Mouse (Mus musculus): Measurements from ENCODE around the gene Taf5l.
A peak's percentile ranks its signal among the peaks of the same experiment; 100 is the strongest.
"Not testable (repeated sequence)": the region's sequence is repeated elsewhere in the genome, so short reads cannot be mapped to it uniquely, and the experiment has no call there.

The Taf5l gene

GRCm38 (mm10) chr8:124011989-124012586, 9.1 kb downstream of the Taf5l start:
- no peak for DNase-seq

DNA sequence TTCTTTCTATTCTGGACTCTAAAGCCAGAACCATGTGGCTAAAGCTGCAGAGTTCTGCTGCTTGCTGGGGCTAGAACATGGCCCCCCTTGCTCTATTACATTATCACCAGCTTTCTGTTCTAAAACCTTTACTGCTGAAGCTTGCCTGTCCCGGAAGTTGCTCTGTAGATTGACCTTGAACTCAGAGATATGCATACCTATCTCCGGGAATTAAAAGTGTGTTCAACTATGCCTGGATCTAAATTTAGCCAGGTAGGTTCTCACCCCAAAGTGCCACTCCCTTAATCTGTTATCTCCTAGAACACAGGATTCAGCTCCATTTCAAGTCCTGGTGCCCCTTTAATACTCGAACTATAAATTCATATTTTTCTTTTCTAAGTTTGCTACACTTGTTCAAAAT, 9.6 kb downstream of the Taf5l start:
- no peak for DNase-seq

DNA sequence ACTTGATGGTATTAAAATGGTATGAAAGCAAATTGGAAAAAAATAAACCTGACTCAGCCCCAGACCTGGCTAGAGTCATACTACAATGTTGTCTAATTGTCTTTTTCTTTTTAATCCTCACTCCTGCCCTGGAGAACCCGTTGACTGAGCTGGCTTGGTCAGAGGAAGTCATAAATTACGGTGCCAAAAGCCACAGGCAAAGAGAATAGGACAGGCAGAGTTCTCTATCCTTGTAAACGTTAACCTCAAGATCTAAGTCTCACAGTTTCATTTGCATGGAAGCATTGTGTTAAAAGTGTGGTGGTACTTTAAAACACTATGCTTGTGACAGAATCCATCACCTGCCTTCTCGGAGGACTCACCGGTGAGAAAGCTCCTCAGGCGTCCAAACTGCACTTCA, 13.4 kb downstream of the Taf5l start:
- no peak for DNase-seq

DNA sequence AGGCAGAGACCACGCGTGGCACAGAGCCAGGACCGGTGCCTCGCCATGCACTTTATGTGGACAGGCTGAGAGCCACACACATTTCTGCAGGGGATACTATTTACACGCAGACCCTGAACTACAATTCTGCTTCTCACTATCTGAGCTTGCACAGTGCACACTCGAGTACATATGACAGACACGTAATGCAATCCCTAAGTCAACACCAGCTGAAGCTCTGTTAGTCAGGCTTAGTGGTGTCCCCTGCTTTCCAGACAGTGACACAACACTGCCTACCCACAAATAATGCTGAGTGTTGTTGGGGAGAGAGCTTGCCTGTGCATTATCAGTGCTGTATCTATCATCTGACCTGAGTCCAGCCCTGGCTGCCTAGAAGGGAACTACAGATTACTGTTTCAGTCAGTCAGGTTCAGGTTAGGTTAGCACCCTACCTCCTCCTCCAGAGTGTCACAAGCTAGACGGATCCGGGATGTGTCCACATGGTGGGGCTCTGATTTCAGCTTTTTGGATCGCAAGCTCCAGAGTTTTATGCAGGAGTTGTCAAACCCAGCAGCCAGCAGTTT, 18.6 kb downstream of the Taf5l start:
- DNase-seq, result peak; percentile 87

- DNase-seq, result peak; percentile 92
Observed at GRCm38 (mm10) chr8:123999568-123999967, 21.6 kb downstream of the Taf5l start.

DNA sequence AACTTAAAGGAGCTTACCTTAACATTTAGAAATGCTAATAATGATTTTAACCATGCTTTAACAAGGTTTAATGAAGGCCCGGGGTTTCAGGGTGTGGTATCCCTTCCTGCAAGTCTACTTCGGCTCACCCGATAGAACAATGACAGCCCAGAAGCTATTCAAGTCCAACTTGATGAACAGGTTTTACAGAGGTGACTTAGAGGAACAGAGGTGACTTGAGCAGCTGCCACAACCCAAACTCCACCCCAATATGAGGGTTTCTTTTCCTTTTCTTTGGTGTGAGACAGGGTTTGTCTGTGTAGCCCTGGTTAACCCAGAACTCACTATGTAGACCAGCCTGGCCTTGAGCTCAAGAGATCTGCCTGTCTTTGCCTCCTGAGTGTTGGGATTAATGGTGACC, 27.2 kb downstream of the Taf5l start:
- DNase-seq, result no peak

DNA sequence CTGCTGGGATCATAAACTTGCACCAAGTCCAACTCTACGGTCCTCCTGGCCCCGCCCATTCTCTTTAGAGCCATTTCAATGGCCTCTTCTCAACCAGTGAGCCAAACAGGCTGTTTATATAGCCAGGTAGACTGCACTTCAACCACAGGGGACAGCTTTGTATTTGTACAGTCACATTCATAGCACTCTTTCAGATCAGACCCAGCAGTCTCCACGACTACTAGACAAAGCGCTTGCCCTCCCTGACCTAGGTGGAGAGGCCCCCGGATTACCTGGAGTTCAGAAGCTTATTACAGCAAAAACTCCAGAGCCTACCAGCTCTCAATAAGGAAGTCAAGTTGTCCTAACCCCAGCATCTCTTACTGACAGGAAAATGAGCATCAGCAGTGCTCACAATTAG, 27.6 kb downstream of the Taf5l start:
- DNase-seq, result no peak

- no peak for DNase-seq
Observed at GRCm38 (mm10) chr8:123992587-123992986, 28.6 kb downstream of the Taf5l start.

GRCm38 (mm10) chr8:123990277-123991049, 30.7 kb downstream of the Taf5l start:
- DNase-seq, result no peak

- DNase-seq, result no peak
Observed at GRCm38 (mm10) chr8:123989128-123989527, 32.1 kb downstream of the Taf5l start.

DNA sequence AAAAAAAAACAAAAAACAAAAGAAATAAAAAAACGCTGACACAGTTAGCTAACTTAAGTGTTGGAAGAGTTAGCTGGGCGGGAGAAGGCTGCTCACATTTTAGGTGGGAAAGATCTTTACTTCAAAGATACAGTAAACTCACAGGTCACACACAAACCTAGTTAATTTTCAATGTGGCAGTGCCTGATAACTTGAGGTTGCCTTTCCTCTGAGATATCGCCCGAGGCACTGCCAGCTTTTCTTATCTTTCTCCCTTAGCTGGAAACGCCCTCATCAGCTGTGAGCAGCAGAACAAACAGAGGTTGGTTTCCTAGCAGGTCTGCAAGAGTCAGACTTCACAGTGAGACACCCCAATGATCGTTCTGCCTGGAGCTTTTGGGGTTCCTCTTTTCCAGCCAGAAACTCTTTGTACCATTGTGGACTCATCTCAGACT, 32.6 kb downstream of the Taf5l start:
- peak; percentile 92 for DNase-seq

DNA sequence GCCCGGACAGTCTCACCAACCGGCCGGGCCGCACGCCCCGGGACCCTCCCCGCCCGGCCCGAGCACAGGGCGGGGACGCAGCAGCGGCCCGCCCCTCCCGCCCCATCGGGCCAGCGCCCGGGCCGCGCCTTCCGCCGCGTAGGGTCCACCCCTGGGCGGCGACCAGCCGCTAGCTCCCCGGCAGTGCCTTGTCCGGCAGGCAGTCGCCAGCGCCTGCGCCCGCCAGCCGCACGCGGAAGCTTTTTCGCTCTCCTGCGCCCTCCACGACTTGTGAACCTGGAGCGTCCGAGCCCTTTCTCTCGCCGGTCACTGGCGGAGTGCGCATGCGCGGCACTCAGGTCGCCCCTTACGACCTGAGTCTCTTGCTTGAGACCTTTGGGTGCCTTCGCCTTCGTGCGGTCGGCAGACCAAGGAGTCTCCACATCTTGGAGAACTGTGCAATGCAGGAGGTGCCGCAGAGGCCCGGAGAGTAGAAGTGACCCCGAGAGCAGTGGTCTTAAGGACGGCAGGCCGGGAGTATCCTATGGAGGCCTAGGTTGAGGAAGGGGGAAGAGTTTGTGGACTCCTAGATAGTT, 38.3 kb downstream of the Taf5l start, which contains the start of gene Abcb10:
Abcb10 (minus strand) TSS at position 297 of the 575 bp plus-strand sequence.
- peak; percentile 100 for DNase-seq

- no peak for DNase-seq
Observed at GRCm38 (mm10) chr8:123982291-123982793, 38.9 kb downstream of the Taf5l start.

GRCm38 (mm10) chr8:123981674-123982073, 39.5 kb downstream of the Taf5l start:
- peak; percentile 87 for DNase-seq

DNA sequence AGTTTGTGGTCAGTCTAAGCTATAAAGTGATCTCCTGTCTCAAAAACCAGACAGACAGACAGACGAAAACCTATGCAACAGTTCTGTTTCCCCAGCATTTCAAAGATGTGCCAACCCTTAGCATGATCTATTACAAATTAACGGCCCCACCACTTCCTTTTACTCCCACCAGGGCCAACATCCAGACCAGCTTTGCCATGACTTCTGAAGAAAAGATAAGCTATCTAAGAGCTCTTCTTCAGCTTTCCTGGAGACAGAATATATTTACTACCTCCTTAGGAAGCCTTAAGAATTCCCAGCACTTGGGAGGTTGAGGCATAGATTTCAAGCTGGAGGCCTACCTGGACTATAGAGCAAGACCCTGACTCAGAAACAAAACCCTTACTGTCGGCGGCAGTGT, 41.0 kb downstream of the Taf5l start:
- no peak for DNase-seq

- DNase-seq, result no peak
Observed at GRCm38 (mm10) chr8:123978926-123979325, 42.3 kb downstream of the Taf5l start.

DNA sequence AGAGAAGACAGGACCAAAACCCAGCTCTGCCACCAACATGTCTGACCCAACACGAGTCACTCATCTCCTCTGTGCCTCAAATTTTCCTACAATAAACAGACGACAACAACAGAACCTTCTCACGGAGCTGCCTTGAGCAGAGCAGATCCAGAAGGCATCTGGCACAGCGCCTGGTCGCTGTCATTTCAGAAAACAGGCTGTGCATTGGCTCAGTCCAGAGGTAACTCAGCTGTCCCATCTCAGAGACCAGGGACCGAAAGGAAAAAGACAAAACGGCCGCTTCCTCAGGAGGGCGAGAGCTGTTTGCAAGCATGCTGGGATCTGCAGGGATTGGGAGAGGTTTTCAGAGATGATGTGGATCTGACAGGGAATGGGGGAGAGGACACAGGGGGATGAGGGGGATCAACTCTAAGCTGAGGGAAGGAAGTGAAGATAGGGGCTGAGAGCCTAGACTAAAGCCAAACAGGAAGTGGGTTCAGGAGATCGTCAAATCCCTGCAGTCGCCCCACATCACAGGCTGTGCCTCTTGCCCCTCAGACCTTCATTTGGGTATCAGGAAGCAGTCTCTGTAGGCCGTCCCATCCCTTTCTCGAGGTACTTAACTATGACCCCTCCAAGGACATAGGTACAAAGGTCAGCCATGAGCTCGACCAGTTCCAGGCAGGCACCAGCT, 42.9 kb downstream of the Taf5l start:
- DNase-seq, result peak; percentile 96

- DNase-seq, result no peak
Observed at GRCm38 (mm10) chr8:123977499-123977898, 43.7 kb downstream of the Taf5l start.

DNA sequence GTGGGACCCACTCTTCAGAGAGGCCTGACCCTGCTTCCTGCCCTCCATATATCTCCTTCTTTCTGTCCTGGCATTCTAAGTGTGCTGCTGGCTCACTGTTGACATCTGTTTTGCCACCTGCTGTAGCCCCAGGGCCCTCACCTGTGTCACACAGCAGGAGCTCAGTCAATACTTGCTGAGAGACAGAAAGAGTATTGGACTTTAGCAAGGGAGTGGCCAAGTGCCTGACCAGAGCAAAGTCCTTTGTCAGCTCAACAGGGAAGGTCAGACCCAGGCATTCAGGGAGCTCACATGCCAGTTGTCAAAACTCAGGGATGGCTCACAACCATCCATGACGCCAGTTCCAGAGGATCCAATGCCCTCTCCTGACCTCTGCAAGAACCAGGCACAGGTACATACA, 47.7 kb downstream of the Taf5l start:
- DNase-seq, result no peak

DNA sequence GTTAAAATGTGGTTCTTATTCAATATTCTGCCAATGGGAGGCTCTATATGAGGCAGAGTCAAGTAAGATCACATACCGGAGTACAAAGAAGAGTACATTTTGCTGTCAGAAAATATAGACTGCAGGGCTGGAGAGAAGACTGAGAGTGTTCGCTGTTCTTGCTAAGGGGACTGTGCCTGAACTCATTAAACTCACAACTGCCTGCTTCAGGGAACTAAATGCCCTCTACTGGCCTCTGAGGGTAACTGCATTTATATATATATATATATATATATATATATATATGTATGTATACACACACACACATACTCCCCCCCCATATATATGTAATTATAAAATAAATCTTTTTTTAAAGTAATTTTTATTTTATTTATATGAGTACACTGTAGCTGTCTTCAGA, 54.3 kb downstream of the Taf5l start:
- DNase-seq, result no peak

DNA sequence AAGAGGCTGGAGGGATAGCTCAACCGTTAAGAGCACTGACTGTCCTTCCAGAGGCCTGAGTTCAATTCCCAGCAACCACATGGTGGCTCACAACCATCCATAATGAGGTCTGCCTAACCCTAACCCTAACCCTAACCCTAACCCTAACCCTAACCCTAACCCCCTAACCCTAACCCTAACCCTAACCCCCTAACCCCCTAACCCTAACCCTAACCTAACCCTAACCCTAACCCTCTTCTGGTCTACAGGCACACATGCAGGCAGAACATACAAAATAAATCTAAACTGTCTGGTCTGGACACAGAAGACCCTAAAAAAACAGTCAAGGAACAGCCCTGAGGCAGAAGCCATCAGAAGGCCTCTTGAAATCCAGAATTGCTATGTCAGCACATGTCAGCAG, 59.8 kb downstream of the Taf5l start:
- no peak for DNase-seq

- not testable (repeated sequence) for DNase-seq
Observed at GRCm38 (mm10) chr8:123960556-123960955, 60.6 kb downstream of the Taf5l start.

- peak; percentile 87 for DNase-seq
Observed at GRCm38 (mm10) chr8:123960056-123960455, 61.1 kb downstream of the Taf5l start.

Data from heart, adult 11 months (tissue).